Mouse (Mus musculus): ENCODE data around the gene Gpkow. TPM values are rescaled to one million over a fixed set of nuclear protein-coding genes. Genes with fewer than 3 reads are reported as not detected.

Gpkow gene
- total and polyA plus RNA-seq, 3 experiments = 9.3 to 32.2 (median 14.6) TPM

DNA sequence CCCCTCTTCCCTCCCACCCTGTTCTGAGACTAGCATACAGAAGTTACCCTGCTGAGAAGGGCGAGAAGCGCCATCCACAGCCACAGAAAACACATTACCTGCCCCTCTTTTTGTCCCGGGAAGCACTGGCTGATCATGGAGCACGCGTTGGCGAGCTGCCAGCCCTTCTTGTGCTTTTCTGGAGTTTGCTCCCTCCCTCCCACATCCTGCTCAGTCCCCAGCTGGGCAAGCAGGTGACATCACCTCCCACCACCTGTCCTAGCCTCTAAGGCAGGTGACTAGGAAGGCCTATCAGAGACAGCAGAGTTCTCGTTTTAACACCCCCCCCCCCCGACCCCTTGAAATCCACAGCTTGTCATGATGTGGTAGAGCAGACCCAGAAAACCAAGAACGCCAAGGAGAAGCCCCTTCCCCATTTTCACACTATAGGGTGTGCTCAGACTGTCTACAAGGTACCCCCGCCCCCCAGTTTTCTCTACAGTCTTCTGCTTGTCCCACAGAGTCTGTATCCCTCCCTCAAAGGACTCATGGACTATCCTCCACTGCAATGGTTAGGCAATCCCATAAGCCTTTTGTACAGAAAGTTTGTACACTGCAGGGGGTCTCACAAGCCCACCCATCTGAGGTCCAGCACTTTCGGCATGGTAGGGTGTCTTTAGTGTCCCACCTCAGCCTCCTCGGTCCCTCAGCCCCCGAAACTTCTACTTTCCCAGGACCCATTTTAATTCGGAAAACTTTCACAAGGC, 42.6 kb downstream of the Gpkow start:
- Histone ChIP-seq H3K79me2 (replicated peaks; ENCODE audit: control insufficient read depth, extremely low read depth, insufficient read depth, poor library complexity, severe bottlenecking) (no peaks in the 10 kb centered on the region), H3K4me2 (ENCODE audit: insufficient read depth, low read depth, poor library complexity, severe bottlenecking) (no peak overlapping the region), H3K4me1 (ENCODE audit: control insufficient read depth in 1 of 2, insufficient read depth in 2 of 2) (peaks cover 3 to 64% of the 10 kb centered on the region in 2 experiments), H3K9ac (ENCODE audit: insufficient read depth, low read depth) (no peak overlapping the region), H3K27me3 (replicated peaks) (no peaks in the 10 kb centered on the region), H3K4me3 (replicated peaks in 1 of 3; ENCODE audit: low read depth in 2 of 3, low read length in 2 of 3, poor library complexity in 1 of 3) (no peak overlapping the region), H3K36me3 (replicated peaks in 1 of 2; ENCODE audit: control insufficient read depth in 1 of 2, insufficient read depth in 1 of 2, low read length in 1 of 2) (peaks cover 0 to 15% of the 10 kb centered on the region in 2 experiments), H3K9me3 (replicated peaks; ENCODE audit: low read length) (no peaks in the 10 kb centered on the region), H3K27ac (ENCODE audit: insufficient read depth, low read depth) (no peak overlapping the region)
- TF ChIP-seq SIN3A (IDR thresholded peaks at IDR 0.05; ENCODE audit: low read length) = no peak
- no peak for TF ChIP-seq HCFC1 (IDR thresholded peaks at IDR 0.05; ENCODE audit: low read depth, low read length)
- TF ChIP-seq PAX5 (IDR thresholded peaks at IDR 0.05; ENCODE audit: low read length) = no peak
- TF ChIP-seq MAX (IDR thresholded peaks at IDR 0.05; ENCODE audit: low read length) = no peak
- no peak for TF ChIP-seq MYC (IDR thresholded peaks at IDR 0.05; ENCODE audit: low read depth, low read length)
- TF ChIP-seq RAD21 (IDR thresholded peaks at IDR 0.05; ENCODE audit: low read depth, low read length) = no peak
- no peak for TF ChIP-seq ZMIZ1 (IDR thresholded peaks at IDR 0.05; ENCODE audit: low read depth, low read length)
- no peak for TF ChIP-seq USF2 (conservative IDR thresholded peaks at IDR 0.05; ENCODE audit: low read depth, low read length)
- TF ChIP-seq MAZ (IDR thresholded peaks at IDR 0.05; ENCODE audit: low read depth, low read length) = no peak
- in situ Hi-C loops (cut with MboI; ENCODE audit: low pct_ligation_motif_present, low pct_unique_long_range_greater_than_20kb, low sequenced_read_pairs) (no loop called here), dilution Hi-C loops (cut with MboI; ENCODE audit: extremely low pct_ligation_motif_present, extremely low pct_unique_long_range_greater_than_20kb, low sequenced_read_pairs) (no loop called here)
- DNase-seq (ENCODE audit: extremely low read depth) = no peak

DNA sequence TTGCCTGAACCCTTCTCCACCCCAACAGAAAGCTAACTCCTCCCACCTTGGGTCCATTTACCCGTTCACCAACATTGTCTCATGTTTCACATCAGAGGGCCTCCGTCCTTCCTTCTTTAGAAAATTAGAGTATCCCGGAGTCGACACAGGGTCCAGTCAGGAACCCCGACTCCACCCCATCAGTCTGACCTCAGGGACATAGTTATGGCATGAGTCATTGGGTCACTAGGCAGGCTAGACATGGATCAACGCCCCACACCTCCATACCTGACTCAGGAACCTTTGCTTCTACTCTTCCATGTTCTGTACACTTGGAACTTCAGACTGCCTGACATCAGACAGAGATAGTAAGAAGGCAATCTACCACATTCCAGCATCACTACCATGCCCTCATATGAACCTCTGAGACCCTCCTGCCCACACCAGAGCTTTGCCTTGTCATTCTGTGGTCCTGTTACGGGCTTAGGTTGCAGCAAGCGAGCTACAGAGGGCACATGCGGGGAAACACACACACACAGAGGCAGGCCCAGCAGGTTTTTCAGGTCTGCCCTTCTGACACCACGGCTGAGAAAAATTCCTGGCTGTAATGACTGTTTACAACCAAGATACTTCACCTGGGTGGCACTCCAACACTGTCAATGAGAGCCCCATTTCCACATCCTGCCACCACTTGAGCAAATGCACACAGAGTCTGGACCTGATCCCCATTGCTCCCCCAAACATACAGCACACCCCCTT, 43.3 kb downstream of the Gpkow start:
- no peak for TF ChIP-seq CHD1 (IDR thresholded peaks at IDR 0.05; ENCODE audit: low read depth, low read length)
- TF ChIP-seq RCOR1 (conservative IDR thresholded peaks at IDR 0.05; ENCODE audit: low read depth, low read length) = no peak
- no peak for TF ChIP-seq UBTF (IDR thresholded peaks at IDR 0.05; ENCODE audit: low read depth, low read length)
- no peaks in the 10 kb centered on the region for H3K27me3 ChIP-seq (replicated peaks)
- in situ Hi-C loops (cut with MboI; ENCODE audit: low pct_ligation_motif_present, low pct_unique_long_range_greater_than_20kb, low sequenced_read_pairs) = no loop called here
- no peaks in the 10 kb centered on the region for H3K9me3 ChIP-seq (replicated peaks; ENCODE audit: low read length)
- no peak for DNase-seq (ENCODE audit: extremely low read depth)
- dilution Hi-C loops (cut with MboI; ENCODE audit: extremely low pct_ligation_motif_present, extremely low pct_unique_long_range_greater_than_20kb, low sequenced_read_pairs) = no loop called here
- peaks cover 0 to 14% of the 10 kb centered on the region in 2 experiments for H3K36me3 ChIP-seq (replicated peaks in 1 of 2; ENCODE audit: control insufficient read depth in 1 of 2, insufficient read depth in 1 of 2, low read length in 1 of 2)
- no peak overlapping the region for H3K4me3 ChIP-seq (replicated peaks in 1 of 3; ENCODE audit: low read depth in 2 of 3, low read length in 2 of 3, poor library complexity in 1 of 3)
- H3K4me1 ChIP-seq (ENCODE audit: control insufficient read depth in 1 of 2, insufficient read depth in 2 of 2) = peaks cover 5 to 63% of the 10 kb centered on the region in 2 experiments
- no peak overlapping the region for H3K4me2 ChIP-seq (ENCODE audit: insufficient read depth, low read depth, poor library complexity, severe bottlenecking)
- no peak overlapping the region for H3K27ac ChIP-seq (ENCODE audit: insufficient read depth, low read depth)
- H3K9ac ChIP-seq (ENCODE audit: insufficient read depth, low read depth) = no peak overlapping the region
- H3K79me2 ChIP-seq (replicated peaks; ENCODE audit: control insufficient read depth, extremely low read depth, insufficient read depth, poor library complexity, severe bottlenecking) = no peaks in the 10 kb centered on the region

Measured in CH12.LX (cell line).